8 mouse cellular contexts compared by ENCODE assay signal in genomic region chr17:12317607-12317953, GRCm38 (mm10). TPM values are rescaled to one million over a fixed set of nuclear protein-coding genes. Genes with fewer than 3 reads are reported as not detected.
DNase-seq lines count a peak whose midpoint lies in the region; ATAC-seq and TF ChIP-seq lines count a peak whose summit lies in the region.

No protein-coding gene starts in this region.

- H3K36me3 ChIP-seq in heart, embryonic 11.5 days (ENCODE audit: control insufficient read depth, insufficient read depth, low read length) = no peaks in the 10 kb centered on the region
- peaks cover 4% of the 10 kb centered on the region; the same call in 1 of the 2 replicates for H3K36me3 ChIP-seq in E14TG2a.4 (ENCODE audit: insufficient read depth, low read length)
- H3K36me3 ChIP-seq in forebrain, postnatal 0 days (ENCODE audit: insufficient read depth) = no peaks in the 10 kb centered on the region
- H3K36me3 ChIP-seq in liver, postnatal 0 days (replicated peaks; ENCODE audit: insufficient read depth, low read length) = no peaks in the 10 kb centered on the region

- H3K4me2 ChIP-seq in heart, embryonic 11.5 days = peak overlapping the region; percentile 81
- H3K4me2 ChIP-seq in forebrain, postnatal 0 days (ENCODE audit: low read depth) = peak overlapping the region; percentile 75
- peak overlapping the region; percentile 98 for H3K4me2 ChIP-seq in liver, postnatal 0 days (ENCODE audit: low read depth, low read length)

- WGBS in heart, embryonic 11.5 days (ENCODE audit: insufficient replicate concordance) = 12% methylated on average over 7 of the region's 7 CpGs
- 6% methylated on average over 7 of the region's 7 CpGs for WGBS in forebrain, postnatal 0 days
- 17% methylated on average over 7 of the region's 7 CpGs for WGBS in liver, postnatal 0 days (ENCODE audit: insufficient replicate concordance)

- H3K9me3 ChIP-seq in heart, embryonic 11.5 days (replicated peaks; ENCODE audit: control insufficient read depth, low read length) = no peaks in the 10 kb centered on the region
- no peaks in the 10 kb centered on the region for H3K9me3 ChIP-seq in E14TG2a.4 (ENCODE audit: low read length)
- no peaks in the 10 kb centered on the region for H3K9me3 ChIP-seq in forebrain, postnatal 0 days (ENCODE audit: low read length)
- H3K9me3 ChIP-seq in liver, postnatal 0 days (ENCODE audit: low read length) = no peaks in the 10 kb centered on the region

- no peak for TF ChIP-seq EP300 in liver, postnatal 0 days (IDR thresholded peaks at IDR 0.05; ENCODE audit: low read depth)

- no peak for TF ChIP-seq CTCF in E14TG2a.4 (conservative IDR thresholded peaks at IDR 0.05; ENCODE audit: low read length)
- no peak for TF ChIP-seq CTCF in forebrain, postnatal 0 days (IDR thresholded peaks at IDR 0.05; ENCODE audit: low read depth)
- no peak for TF ChIP-seq CTCF in liver, postnatal 0 days (IDR thresholded peaks at IDR 0.05; ENCODE audit: low read depth)

- H3K27me3 ChIP-seq in heart, embryonic 11.5 days (ENCODE audit: control insufficient read depth, insufficient read depth, low read length) = no peaks in the 10 kb centered on the region
- no peaks in the 10 kb centered on the region for H3K27me3 ChIP-seq in E14TG2a.4 (ENCODE audit: insufficient read depth, low read length)
- H3K27me3 ChIP-seq in forebrain, postnatal 0 days (ENCODE audit: insufficient read depth, low read length) = no peaks in the 10 kb centered on the region
- H3K27me3 ChIP-seq in liver, postnatal 0 days (ENCODE audit: insufficient read depth, low read length) = no peaks in the 10 kb centered on the region

- peak overlapping the region; percentile 92; the same call in 1 of the 2 replicates for H3K27ac ChIP-seq in heart, embryonic 11.5 days (ENCODE audit: low read depth, low read length)
- H3K27ac ChIP-seq in forebrain, postnatal 0 days (ENCODE audit: low read depth, low read length) = peak overlapping the region; percentile 98
- H3K27ac ChIP-seq in liver, postnatal 0 days (ENCODE audit: low read depth) = 0 out of 2 replicates have a peak overlapping the region, but pooled peaks have one; percentile 81

- peak overlapping the region; percentile 99 for H3K4me3 ChIP-seq in heart, embryonic 11.5 days (ENCODE audit: low read depth, low read length)
- H3K4me3 ChIP-seq in E14TG2a.4 (replicated peaks; ENCODE audit: low read length) = peak overlapping the region; percentile 99
- peak overlapping the region; percentile 95 for H3K4me3 ChIP-seq in forebrain, postnatal 0 days (ENCODE audit: low read depth, low read length)
- peak overlapping the region; percentile 98 for H3K4me3 ChIP-seq in liver, postnatal 0 days (ENCODE audit: low read depth, low read length)

- peak overlapping the region; percentile 91 for H3K9ac ChIP-seq in heart, embryonic 11.5 days (ENCODE audit: low read depth, low read length)
- peak overlapping the region; percentile 92 for H3K9ac ChIP-seq in forebrain, postnatal 0 days
- H3K9ac ChIP-seq in liver, postnatal 0 days (replicated peaks) = peak overlapping the region; percentile 79

- DNase-seq in heart, postnatal 14 days = no peak
- DNase-seq in forebrain, postnatal 0 days = no peak
- DNase-seq in liver, postnatal 0 days = no peak
- no peak for DNase-seq in spleen, adult 12 weeks (ENCODE audit: low spot score)
- no peak for DNase-seq in layer of hippocampus, adult 9-11 months
- DNase-seq in gastrocnemius, adult 18-20 months (ENCODE audit: low spot score) = no peak

- no peak for ATAC-seq in heart, embryonic 11.5 days (replicated peaks; ENCODE audit: insufficient number of reproducible peaks, low FRiP score, low TSS enrichment)
- no peak for ATAC-seq in forebrain, postnatal 0 days
- ATAC-seq in liver, postnatal 0 days = no peak

- intact Hi-C loops in heart, postnatal 14 days (cut with DNase I) = loop anchor here (5.0 kb wide), 1 partner anchor 55 kb away; no protein-coding TSS in a partner anchor

- H3K4me1 ChIP-seq in heart, embryonic 11.5 days (ENCODE audit: control insufficient read depth, insufficient read depth, low read length) = peaks cover 26% of the 10 kb centered on the region
- peaks cover 47% of the 10 kb centered on the region for H3K4me1 ChIP-seq in E14TG2a.4 (replicated peaks; ENCODE audit: low read depth, low read length)
- peaks cover 7% of the 10 kb centered on the region; the same call in 1 of the 2 replicates for H3K4me1 ChIP-seq in forebrain, postnatal 0 days (ENCODE audit: insufficient read depth)
- H3K4me1 ChIP-seq in liver, postnatal 0 days (ENCODE audit: insufficient read depth) = no peaks in the 10 kb centered on the region

RNA-seq across cellular contexts. Expression of gene Map3k4, which starts 1.0 kb away (rescaled TPM):
- polyA plus RNA-seq in heart, embryonic 11.5 days (2014; fragmentation: Nextera tagmentation; extraction: Ambion mirVana) = 29.2 and 39.5 TPM in 2 replicates
- 10 to 100 TPM; 36.5 to 37.5 TPM for total RNA-seq in heart, postnatal 14 days (2021)
- total RNA-seq in forebrain, postnatal 0 days (2014; rRNA removed) = 28.9 and 35.3 TPM in 2 replicates
- polyA plus RNA-seq in forebrain, postnatal 0 days (2015; fragmentation: Nextera tagmentation; extraction: Ambion mirVana) = 27.4 and 35.1 TPM in 2 replicates
- polyA plus RNA-seq in liver, postnatal 0 days (2015; fragmentation: Nextera tagmentation; extraction: Ambion mirVana) = 9.8 and 13.0 TPM in 2 replicates
- total RNA-seq in gastrocnemius, adult 18-20 months (2021) = 10 to 100 TPM; 31.5 to 39.0 TPM
